ENCODE assay signal across 7 mouse cellular contexts in genomic region chr5:46033008-46033676, GRCm38 (mm10).
DNase-seq lines count a peak whose midpoint lies in the region; ATAC-seq and TF ChIP-seq lines count a peak whose summit lies in the region.

No protein-coding gene starts in this region.

- peak; percentile 66 for DNase-seq in adrenal gland, adult 2 months
- peak; percentile 7 to 16 for DNase-seq in adrenal gland, postnatal 4 days (ENCODE audit: low spot score in 2 of 2)
- DNase-seq in midbrain, embryonic 14.5 days = peak; percentile 66
- DNase-seq in thymus, adult 2 months = no peak
- no peak for DNase-seq in left cerebral cortex, adult 8-10 months (ENCODE audit: low spot score in 2 of 2)

- H3K27ac ChIP-seq in heart, embryonic 13.5 days (replicated peaks) = no peak overlapping the region
- H3K27ac ChIP-seq in kidney, embryonic 16.5 days (ENCODE audit: low read length) = no peak overlapping the region
- no peak overlapping the region for H3K27ac ChIP-seq in midbrain, embryonic 14.5 days (replicated peaks; ENCODE audit: low read depth, low read length)
- no peak overlapping the region for H3K27ac ChIP-seq in thymus, adult 2 months (ENCODE audit: control insufficient read depth, insufficient read depth, low read length)

- no peaks in the 10 kb centered on the region for H3K27me3 ChIP-seq in heart, embryonic 13.5 days (replicated peaks)
- no peaks in the 10 kb centered on the region for H3K27me3 ChIP-seq in kidney, embryonic 16.5 days (ENCODE audit: insufficient read depth, low read length)
- no peaks in the 10 kb centered on the region for H3K27me3 ChIP-seq in midbrain, embryonic 14.5 days (ENCODE audit: control insufficient read depth, insufficient read depth, low read length)
- H3K27me3 ChIP-seq in thymus, adult 2 months (ENCODE audit: control insufficient read depth, insufficient read depth, low read length) = no peaks in the 10 kb centered on the region

- H3K9me3 ChIP-seq in heart, embryonic 13.5 days = no peaks in the 10 kb centered on the region
- H3K9me3 ChIP-seq in kidney, embryonic 16.5 days (ENCODE audit: low read length) = no peaks in the 10 kb centered on the region
- H3K9me3 ChIP-seq in midbrain, embryonic 14.5 days (ENCODE audit: control insufficient read depth, low read length) = no peaks in the 10 kb centered on the region

- no peak for TF ChIP-seq POLR2A in thymus, adult 2 months (IDR thresholded peaks at IDR 0.05; ENCODE audit: control insufficient read depth, extremely low read depth, insufficient read depth, low read length, poor library complexity)

- H3K4me2 ChIP-seq in heart, embryonic 13.5 days = peak overlapping the region; percentile 58
- 0 out of 2 replicates have a peak overlapping the region, but pooled peaks have one; percentile 10 for H3K4me2 ChIP-seq in kidney, embryonic 16.5 days (replicated peaks; ENCODE audit: low read depth, low read length)
- 0 out of 2 replicates have a peak overlapping the region, but pooled peaks have one; percentile 17 for H3K4me2 ChIP-seq in midbrain, embryonic 14.5 days (ENCODE audit: low read length)

- peaks cover 11% of the 10 kb centered on the region for H3K4me1 ChIP-seq in heart, embryonic 13.5 days
- H3K4me1 ChIP-seq in kidney, embryonic 16.5 days (ENCODE audit: insufficient read depth, low read length) = peaks cover 8% of the 10 kb centered on the region
- 0 out of 2 replicates have a peak, but pooled peaks cover 5% of the 10 kb centered on the region for H3K4me1 ChIP-seq in midbrain, embryonic 14.5 days (ENCODE audit: control insufficient read depth, insufficient read depth, low read length)
- H3K4me1 ChIP-seq in thymus, adult 2 months (replicated peaks; ENCODE audit: control insufficient read depth, insufficient read depth, low read length) = no peaks in the 10 kb centered on the region

- no peak for ATAC-seq in heart, embryonic 13.5 days (ENCODE audit: extremely low read depth, insufficient number of reproducible peaks, low FRiP score, low TSS enrichment)
- peak; percentile 93 for ATAC-seq in kidney, embryonic 16.5 days (ENCODE audit: low FRiP score, low TSS enrichment)
- no peak; the same call in 1 of the 2 replicates for ATAC-seq in midbrain, embryonic 14.5 days (ENCODE audit: low FRiP score, low TSS enrichment)

- H3K4me3 ChIP-seq in heart, embryonic 13.5 days = peak overlapping the region; percentile 20; the same call in 1 of the 2 replicates
- H3K4me3 ChIP-seq in kidney, embryonic 16.5 days (ENCODE audit: low read length) = no peak overlapping the region
- no peak overlapping the region for H3K4me3 ChIP-seq in midbrain, embryonic 14.5 days (replicated peaks; ENCODE audit: low read depth, low read length)
- H3K4me3 ChIP-seq in thymus, adult 2 months (ENCODE audit: control insufficient read depth, insufficient read depth, low read length) = no peak overlapping the region

- TF ChIP-seq CTCF in thymus, adult 2 months (IDR thresholded peaks at IDR 0.05; ENCODE audit: borderline replicate concordance, control insufficient read depth, extremely low read depth, insufficient read depth, low read length, poor library complexity) = no peak

- H3K36me3 ChIP-seq in heart, embryonic 13.5 days = no peaks in the 10 kb centered on the region
- H3K36me3 ChIP-seq in kidney, embryonic 16.5 days (ENCODE audit: insufficient read depth, low read length) = no peaks in the 10 kb centered on the region
- no peaks in the 10 kb centered on the region for H3K36me3 ChIP-seq in midbrain, embryonic 14.5 days (ENCODE audit: control insufficient read depth, insufficient read depth, low read length)
- no peaks in the 10 kb centered on the region for H3K36me3 ChIP-seq in thymus, adult 2 months (ENCODE audit: control insufficient read depth, insufficient read depth, low read length)

- WGBS in heart, embryonic 13.5 days = 15% methylated on average over 8 of the region's 8 CpGs
- 37% methylated on average over 8 of the region's 8 CpGs for WGBS in kidney, embryonic 16.5 days
- 45% methylated on average over 8 of the region's 8 CpGs for WGBS in midbrain, embryonic 14.5 days
- WGBS in thymus, adult 2 months = 93% methylated on average over 8 of the region's 8 CpGs

- no peak overlapping the region for H3K9ac ChIP-seq in heart, embryonic 13.5 days
- no peak overlapping the region for H3K9ac ChIP-seq in kidney, embryonic 16.5 days (replicated peaks; ENCODE audit: low read length)
- no peak overlapping the region for H3K9ac ChIP-seq in midbrain, embryonic 14.5 days (replicated peaks; ENCODE audit: low read length)

Comparison
In these comparisons a context has a peak if more than half of its experiments do, and no peak if none do; other contexts are left out.
1. DNase-seq: peak in adrenal gland, adult 2 months (single experiment), adrenal gland, postnatal 4 days (2 of 2) and midbrain, embryonic 14.5 days (single experiment); none in thymus, adult 2 months (single experiment) and left cerebral cortex, adult 8-10 months (0 of 2).
2. Peak in every context shown above with its lines, with median percentiles within 50 percentile points of each other: H3K4me2 ChIP-seq.